Mouse (Mus musculus) brain, adult 10 weeks (tissue): ENCODE data around the gene Klrb1. TPM values are rescaled to one million over a fixed set of nuclear protein-coding genes. Genes with fewer than 3 reads are reported as not detected.

Source experiments
- polyA plus RNA-seq: library from polyadenylated mRNA; stranded (reverse); fragments of 350-450 nt; fragmentation: Illumina TruSeq; extraction: RNeasy Lipid Tissue Mini Kit (QIAGEN cat#74804); gene quantifications from one replicate; pipeline ENCODE4 v1.2.3, GENCODE M21; 2015; ENCODE audit warnings: low read depth, low replicate concordance

Gene Klrb1
- polyA plus RNA-seq, result not detected

GRCm38 (mm10) chr6:128722959-128723358 is at the start of gene Klrb1:
Gene Klrb1, minus strand, starts transcription at chr6:128723059.

GRCm38 (mm10) chr6:128662206-128662605 is 60.7 kb downstream of the Klrb1 start, which contains the start of gene Clec2h:
Gene Clec2h, plus strand, starts transcription at chr6:128662385.

Other genes with a start within 250 kb of the Klrb1 start
- 0.54 TPM for gene Pzp, start 196.3 kb downstream of the Klrb1 start, polyA plus RNA-seq
- gene A2ml1, start 141.5 kb downstream of the Klrb1 start, polyA plus RNA-seq, result 32.5 TPM
- not detected for gene Klrb1a, start 99.5 kb downstream of the Klrb1 start, polyA plus RNA-seq
- not detected for gene Clec2h, start 60.7 kb downstream of the Klrb1 start, polyA plus RNA-seq
- gene Klrb1c, start 66.2 kb upstream of the Klrb1 start, polyA plus RNA-seq, result not detected
- not detected for gene Gm44511, start 103.3 kb upstream of the Klrb1 start, polyA plus RNA-seq
- gene Klrb1b, start 103.3 kb upstream of the Klrb1 start, polyA plus RNA-seq, result not detected
- not detected for gene Clec2i, start 164.5 kb upstream of the Klrb1 start, polyA plus RNA-seq
- 4.2 TPM for gene BC035044, start 168.1 kb upstream of the Klrb1 start, polyA plus RNA-seq
- gene Clec2g, start 211.3 kb upstream of the Klrb1 start, polyA plus RNA-seq, result not detected